Mouse (Mus musculus) kidney, embryonic 14.5 days (tissue): ENCODE data around the gene Ddc. TPM values are rescaled to one million over a fixed set of nuclear protein-coding genes. Genes with fewer than 3 reads are reported as not detected.

Source experiments
- ATAC-seq: fragments of 200-750 bp; cut with Nextera tagmentation; 2 replicates; pipeline ENCODE4 v1.8.0; 2017; ENCODE audit warnings: moderate number of reproducible peaks, mild to moderate bottlenecking, moderate TSS enrichment, moderate library complexity; ENCODE audit not compliant: low FRiP score, low TSS enrichment
- H3K27ac ChIP-seq: fragments of 300-500 bp; sonication (generic); 2 replicates; pipeline ENCODE4 v1.5.1; 2014; ENCODE audit warnings: low read depth, mild to moderate bottlenecking, low read length, moderate library complexity, mixed read lengths
- H3K27me3 ChIP-seq: fragments of 300-500 bp; sonication (generic); 2 replicates; pipeline ENCODE4 v1.6.1; 2014; ENCODE audit warnings: mild to moderate bottlenecking, low read length; ENCODE audit not compliant: control insufficient read depth, insufficient read depth
- H3K36me3 ChIP-seq: fragments of 300-500 bp; sonication (generic); 2 replicates; pipeline ENCODE4 v1.6.1; 2014; ENCODE audit warnings: low read length, mixed read lengths; ENCODE audit not compliant: control insufficient read depth, insufficient read depth
- H3K4me1 ChIP-seq: fragments of 300-500 bp; sonication (generic); 2 replicates; pipeline ENCODE4 v1.6.1; 2014; ENCODE audit warnings: low read length, mixed read lengths; ENCODE audit not compliant: control insufficient read depth, insufficient read depth
- H3K4me2 ChIP-seq: fragments of 300-500 bp; sonication (generic); replicated peaks from 2 replicates; pipeline ENCODE4 v1.6.1; 2014; ENCODE audit warnings: low read depth, mild to moderate bottlenecking, low read length
- H3K4me3 ChIP-seq: fragments of 300-500 bp; sonication (generic); 2 replicates; pipeline ENCODE4 v1.5.1; 2014; ENCODE audit warnings: mild to moderate bottlenecking, low read length
- H3K9ac ChIP-seq: fragments of 300-500 bp; sonication (generic); 2 replicates; pipeline ENCODE4 v1.6.1; 2014; ENCODE audit warnings: low read depth, mild to moderate bottlenecking, low read length, moderate library complexity
- H3K9me3 ChIP-seq: fragments of 300-500 bp; sonication (generic); 2 replicates; pipeline ENCODE4 v1.6.1; 2016; ENCODE audit warnings: low read length; ENCODE audit not compliant: control insufficient read depth
- WGBS: fragments of 180-500 bp; shearing (Covaris S2); extraction: QIAGEN DNeasy Blood & Tissue Kit; methylation state at CpG from one replicate; pipeline ENCODE4 v1.1.7; 2014; 5-methylcytosine and 5-hydroxymethylcytosine counted together
- polyA plus RNA-seq: library from polyadenylated mRNA; unstranded; fragments of >200 nt; fragmentation: Nextera tagmentation; extraction: Ambion mirVana; gene quantifications from 2 replicates; pipeline ENCODE4 v1.2.1, GENCODE M21; 2014

Ddc gene
- polyA plus RNA-seq, 1 experiment from 2014 or later: 8.4 TPM

DNA sequence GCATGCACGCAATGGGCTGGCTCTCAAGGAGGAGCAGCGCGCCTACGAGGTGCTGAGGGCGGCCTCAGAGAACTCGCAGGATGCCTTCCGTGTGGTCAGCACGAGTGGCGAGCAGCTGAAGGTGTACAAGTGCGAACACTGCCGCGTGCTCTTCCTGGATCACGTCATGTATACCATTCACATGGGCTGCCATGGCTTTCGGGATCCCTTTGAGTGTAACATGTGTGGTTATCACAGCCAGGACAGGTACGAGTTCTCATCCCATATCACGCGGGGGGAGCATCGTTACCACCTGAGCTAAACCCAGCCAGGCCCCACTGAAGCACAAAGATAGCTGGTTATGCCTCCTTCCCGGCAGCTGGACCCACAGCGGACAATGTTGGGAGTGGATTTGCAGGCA, 128.7 kb downstream of the Ddc start:
- no peak overlapping the region for H3K4me2 ChIP-seq
- H3K27ac ChIP-seq: no peak overlapping the region
- no peak overlapping the region for H3K9ac ChIP-seq
- no peaks in the 10 kb centered on the region for H3K36me3 ChIP-seq
- H3K27me3 ChIP-seq: no peaks in the 10 kb centered on the region
- H3K4me3 ChIP-seq: no peak overlapping the region
- H3K4me1 ChIP-seq: no peaks in the 10 kb centered on the region
- no peaks in the 10 kb centered on the region for H3K9me3 ChIP-seq
- ATAC-seq: no peak
- WGBS: 94% methylated on average over 20 of the region's 20 CpGs

- Histone ChIP-seq H3K9me3 (no peaks in the 10 kb centered on the region), H3K36me3 (no peaks in the 10 kb centered on the region), H3K27me3 (no peaks in the 10 kb centered on the region), H3K27ac (no peak overlapping the region), H3K4me2 (no peak overlapping the region), H3K4me3 (no peak overlapping the region), H3K4me1 (no peaks in the 10 kb centered on the region), H3K9ac (no peak overlapping the region)
- WGBS: 94% methylated on average over 2 of the region's 2 CpGs
- ATAC-seq: no peak
These were observed 129.9 kb downstream of the Ddc start for GRCm38 (mm10) chr11:11768057-11768456.

DNA sequence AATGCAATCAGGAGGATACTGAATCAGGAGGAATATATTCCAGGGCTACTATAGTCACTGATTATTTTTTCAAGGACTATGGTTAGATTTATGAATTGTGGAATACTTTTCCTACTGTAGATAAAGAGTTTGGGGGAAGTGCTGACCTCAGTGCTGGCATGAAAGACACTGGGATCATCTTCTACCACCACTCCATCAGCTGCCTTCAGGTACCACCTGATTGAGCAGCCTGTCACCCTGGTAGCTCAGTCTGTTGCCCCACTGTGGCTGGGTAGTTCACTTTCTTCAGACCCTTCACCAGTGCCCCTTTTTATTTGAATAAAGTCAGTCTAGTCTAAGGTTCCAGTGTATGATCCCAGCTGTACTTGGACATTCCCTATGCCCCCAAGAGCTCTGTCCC, 131.2 kb downstream of the Ddc start:
- ATAC-seq: no peak
- Histone ChIP-seq H3K27ac (no peak overlapping the region), H3K9ac (no peak overlapping the region), H3K4me1 (no peaks in the 10 kb centered on the region), H3K9me3 (no peaks in the 10 kb centered on the region), H3K36me3 (no peaks in the 10 kb centered on the region), H3K4me2 (no peak overlapping the region), H3K4me3 (no peak overlapping the region), H3K27me3 (no peaks in the 10 kb centered on the region)

- Histone ChIP-seq H3K9ac (no peak overlapping the region), H3K9me3 (no peaks in the 10 kb centered on the region), H3K4me1 (no peaks in the 10 kb centered on the region), H3K27me3 (no peaks in the 10 kb centered on the region), H3K4me2 (no peak overlapping the region), H3K36me3 (no peaks in the 10 kb centered on the region), H3K27ac (no peak overlapping the region), H3K4me3 (no peak overlapping the region)
- no peak for ATAC-seq
- WGBS: 93% methylated on average over 1 of the region's 1 CpGs
These were observed 131.8 kb downstream of the Ddc start for GRCm38 (mm10) chr11:11766105-11766504.

DNA sequence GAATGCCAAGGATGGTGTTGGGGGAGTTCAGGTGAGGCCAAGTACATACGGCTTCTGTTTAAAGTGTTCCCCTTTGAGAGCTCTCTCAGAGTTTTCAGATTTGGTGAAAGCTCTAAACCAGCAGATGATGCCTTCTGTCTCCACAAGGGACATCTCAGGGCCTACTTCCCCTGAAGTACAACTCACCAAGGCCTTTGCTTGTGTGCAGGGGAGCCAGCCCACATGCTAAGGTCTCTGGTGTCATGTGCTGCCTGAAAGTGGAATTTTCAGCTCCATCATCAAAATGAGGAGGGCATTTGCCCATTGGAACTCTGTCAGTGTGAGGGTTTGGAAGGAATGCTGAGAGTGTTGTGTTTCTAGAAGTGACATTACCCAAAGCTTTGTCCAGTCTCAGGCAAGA, 132.5 kb downstream of the Ddc start:
- H3K9ac ChIP-seq: no peak overlapping the region
- H3K4me3 ChIP-seq: no peak overlapping the region
- H3K36me3 ChIP-seq: no peaks in the 10 kb centered on the region
- H3K4me2 ChIP-seq: no peak overlapping the region
- H3K4me1 ChIP-seq: no peaks in the 10 kb centered on the region
- ATAC-seq: no peak
- no peaks in the 10 kb centered on the region for H3K27me3 ChIP-seq
- H3K9me3 ChIP-seq: no peaks in the 10 kb centered on the region
- no peak overlapping the region for H3K27ac ChIP-seq
- whole genome bisulfite sequencing: 83% methylated on average over 1 of the region's 1 CpGs

Other genes starting within 250 kb of the Ddc start
- gene Ikzf1, start 213.1 kb downstream of the Ddc start, polyA plus RNA-seq: 0.31 and 0.79 TPM in 2 replicates
- 59.2 and 85.4 TPM in 2 replicates for gene Fignl1, start 89.2 kb downstream of the Ddc start, polyA plus RNA-seq
- 228 and 307 TPM in 2 replicates for gene Grb10, start 140.5 kb upstream of the Ddc start, polyA plus RNA-seq